Mouse (Mus musculus) kidney, adult 2 months (tissue): ENCODE measurements around the gene Cnih3. TPM values are rescaled to one million over a fixed set of nuclear protein-coding genes. Genes with fewer than 3 reads are reported as not detected.

Experiments
- DNase-seq: peaks from one replicate; pipeline ENCODE4 v3.0.0; 2021
- H3K27ac ChIP-seq: fragments of 200-500 bp; 2 replicates; pipeline ENCODE4 v1.5.1; 2012; ENCODE audit warnings: low read depth, low read length, control low read depth, inconsistent platforms; ENCODE audit not compliant: insufficient read depth
- H3K27me3 ChIP-seq: fragments of 200-500 bp; replicated peaks from 2 replicates; pipeline ENCODE4 v1.6.1; 2012; ENCODE audit warnings: mild to moderate bottlenecking, moderate library complexity, low read length, inconsistent platforms; ENCODE audit not compliant: control insufficient read depth, insufficient read depth
- H3K36me3 ChIP-seq: fragments of 200-500 bp; 2 replicates; pipeline ENCODE4 v1.6.1; 2012; ENCODE audit warnings: mild to moderate bottlenecking, moderate library complexity, low read length, inconsistent platforms; ENCODE audit not compliant: control insufficient read depth, insufficient read depth
- H3K4me1 ChIP-seq: fragments of 200-500 bp; 2 replicates; pipeline ENCODE4 v1.6.1; 2011; ENCODE audit warnings: low read length; ENCODE audit not compliant: control insufficient read depth, insufficient read depth
- H3K4me3 ChIP-seq: fragments of 200-500 bp; 2 replicates; pipeline ENCODE4 v1.5.1; 2011; ENCODE audit warnings: mild to moderate bottlenecking, low read depth, low read length, control low read depth; ENCODE audit not compliant: insufficient read depth
- CTCF ChIP-seq: fragments of 200-500 bp; conservative IDR thresholded peaks from 2 replicates; pipeline ENCODE4 v1.5.1; 2011; ENCODE audit warnings: low read depth, mild to moderate bottlenecking, control low read depth, low read length, moderate library complexity, mixed read lengths; ENCODE audit not compliant: insufficient read depth, insufficient read length
- POLR2A ChIP-seq: fragments of 200-500 bp; IDR thresholded peaks from one replicate; pipeline ENCODE4 v1.6.1; 2011; ENCODE audit warnings: low read depth, low read length, control low read depth
- WGBS: fragments of 180-500 bp; shearing (Covaris S2); methylation state at CpG from one replicate; pipeline ENCODE4 v1.1.7; 2018; 5-methylcytosine and 5-hydroxymethylcytosine counted together
- polyA plus RNA-seq: library from polyadenylated mRNA; depleted of rRNA; stranded (reverse); fragments of >200 nt; gene quantifications from 2 replicates; pipeline ENCODE4 v1.2.3, GENCODE M21; 2012

Gene Cnih3
- polyA plus RNA-seq, 1 experiment: not detected

- Histone ChIP-seq H3K36me3 (no peaks in the 10 kb centered on the region), H3K27ac (no peak overlapping the region), H3K4me1 (no peaks in the 10 kb centered on the region), H3K27me3 (no peaks in the 10 kb centered on the region), H3K4me3 (no peak overlapping the region)
- 70% methylated on average over 5 of the region's 5 CpGs for WGBS
- TF ChIP-seq POLR2A (no peak), CTCF (no peak)
- DNase-seq: no peak
Observed at GRCm38 (mm10) chr1:181316571-181316970, 35.9 kb upstream of the Cnih3 start.

GRCm38 (mm10) chr1:181319466-181319865 lies 33.0 kb upstream of the Cnih3 start:
- TF ChIP-seq POLR2A (no peak), CTCF (no peak)
- Histone ChIP-seq H3K27me3 (no peaks in the 10 kb centered on the region), H3K4me1 (no peaks in the 10 kb centered on the region), H3K36me3 (no peaks in the 10 kb centered on the region), H3K27ac (no peak overlapping the region), H3K4me3 (no peak overlapping the region)
- WGBS: 84% methylated on average over 6 of the region's 6 CpGs
- DNase-seq: no peak

DNA sequence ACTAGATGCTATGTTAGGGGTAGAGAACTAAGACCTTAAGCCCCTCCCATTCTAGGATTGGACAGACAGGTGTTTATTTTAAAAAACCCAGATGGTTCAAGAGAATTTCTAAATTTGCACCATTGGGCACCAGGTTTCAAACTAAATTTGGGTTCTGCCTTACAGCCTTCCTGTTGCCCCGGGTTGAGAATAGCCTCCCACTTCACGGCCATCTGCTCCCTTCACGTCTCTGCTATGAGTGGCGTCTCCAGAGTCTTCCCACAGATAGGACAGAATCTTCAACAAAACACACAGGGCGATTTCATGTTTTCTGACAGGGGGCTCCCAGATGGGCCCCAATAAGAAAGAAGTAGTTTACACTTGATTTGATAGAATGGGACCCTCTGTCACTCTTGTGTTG lies 31.3 kb upstream of the Cnih3 start:
- no peak overlapping the region for H3K27ac ChIP-seq
- 92% methylated on average over 5 of the region's 5 CpGs for WGBS
- no peak overlapping the region for H3K4me3 ChIP-seq
- no peaks in the 10 kb centered on the region for H3K4me1 ChIP-seq
- H3K36me3 ChIP-seq: no peaks in the 10 kb centered on the region
- TF ChIP-seq POLR2A (no peak), CTCF (no peak)
- no peak for DNase-seq
- H3K27me3 ChIP-seq: no peaks in the 10 kb centered on the region

GRCm38 (mm10) chr1:181323134-181323533 lies 29.3 kb upstream of the Cnih3 start:
- TF ChIP-seq POLR2A (no peak), CTCF (no peak)
- Histone ChIP-seq H3K27me3 (no peaks in the 10 kb centered on the region), H3K4me1 (no peaks in the 10 kb centered on the region), H3K36me3 (no peaks in the 10 kb centered on the region), H3K4me3 (no peak overlapping the region), H3K27ac (no peak overlapping the region)
- no peak for DNase-seq
- WGBS: 97% methylated on average over 3 of the region's 3 CpGs

GRCm38 (mm10) chr1:181327137-181327536 lies 25.3 kb upstream of the Cnih3 start:
- WGBS: 88% methylated on average over 5 of the region's 5 CpGs
- Histone ChIP-seq H3K4me3 (no peak overlapping the region), H3K27ac (no peak overlapping the region), H3K36me3 (no peaks in the 10 kb centered on the region), H3K27me3 (no peaks in the 10 kb centered on the region), H3K4me1 (no peaks in the 10 kb centered on the region)
- DNase-seq: no peak
- TF ChIP-seq POLR2A (no peak), CTCF (no peak)

DNA sequence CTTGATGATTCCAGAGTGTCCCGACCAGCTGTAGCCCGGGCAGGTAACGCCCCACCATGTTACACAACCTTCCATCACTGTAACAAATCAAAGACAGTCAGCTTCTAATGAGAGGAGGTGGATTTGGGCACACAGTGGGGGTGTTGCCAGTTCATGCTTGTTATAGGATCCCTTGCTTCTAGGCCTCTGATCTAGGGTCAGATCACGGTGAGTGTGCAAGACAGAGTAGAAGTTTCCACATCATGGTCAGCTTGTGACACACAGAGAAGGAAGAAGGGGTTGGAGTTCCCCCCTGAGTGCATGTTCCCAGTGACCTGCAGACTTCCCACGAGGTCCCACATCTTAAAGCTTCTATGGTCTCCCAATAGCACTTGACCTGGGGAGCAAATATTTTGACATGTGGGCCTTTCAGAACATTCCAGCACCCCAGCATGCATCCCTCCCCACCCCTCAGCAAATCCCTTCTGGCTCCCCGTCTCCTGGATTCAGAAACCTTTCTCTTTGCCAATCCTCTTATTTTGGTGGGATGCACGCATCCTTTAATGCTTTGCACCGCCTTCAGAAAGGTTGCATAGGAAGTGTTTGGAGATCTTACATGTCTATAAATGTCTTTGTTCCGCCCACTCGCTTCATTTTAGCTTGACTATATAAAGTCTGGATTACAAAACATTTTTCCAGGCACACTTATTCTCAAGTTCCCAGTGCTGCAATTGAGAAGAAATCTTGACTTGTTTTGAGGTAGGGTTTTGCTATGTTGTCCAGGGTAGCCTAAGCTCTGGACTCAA lies 24.6 kb upstream of the Cnih3 start:
- TF ChIP-seq CTCF (no peak), POLR2A (no peak)
- Histone ChIP-seq H3K4me3 (no peak overlapping the region), H3K4me1 (no peaks in the 10 kb centered on the region), H3K27ac (no peak overlapping the region), H3K27me3 (no peaks in the 10 kb centered on the region), H3K36me3 (no peaks in the 10 kb centered on the region)
- no peak for DNase-seq
- 85% methylated on average over 10 of the region's 10 CpGs for WGBS

DNA sequence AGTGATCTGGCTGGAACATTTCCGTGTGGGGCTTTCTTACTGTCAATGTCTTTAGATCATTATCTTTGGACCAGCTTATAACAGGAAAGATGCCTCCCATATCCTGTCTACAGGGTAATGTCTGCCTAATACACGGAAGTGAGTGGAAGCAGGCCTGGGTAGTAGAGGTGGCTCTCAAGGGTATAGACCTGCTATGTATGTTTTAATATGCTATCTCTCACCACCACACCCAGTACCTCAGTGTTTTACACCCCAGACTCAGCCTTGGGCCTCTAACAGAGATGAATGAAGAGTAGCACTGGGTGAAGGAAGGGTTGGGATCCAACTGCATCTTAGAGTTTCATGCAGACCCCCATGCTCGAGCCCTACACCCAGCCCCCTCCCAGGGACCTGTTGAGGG lies 23.3 kb upstream of the Cnih3 start:
- Histone ChIP-seq H3K4me3 (no peak overlapping the region), H3K36me3 (no peaks in the 10 kb centered on the region), H3K4me1 (no peaks in the 10 kb centered on the region), H3K27me3 (no peaks in the 10 kb centered on the region), H3K27ac (no peak overlapping the region)
- 62% methylated on average over 3 of the region's 3 CpGs for WGBS
- TF ChIP-seq CTCF: no peak
- TF ChIP-seq POLR2A: no peak
- no peak for DNase-seq
